Mouse (Mus musculus) 416B (cell line): ENCODE measurements at regions not wholly inside any gene's neighbourhood (a gene's known extent, or its start where the extent isn't known, plus 50 kb on each side); places are given as distances from the start of the nearest gene placed in this dataset.

ENCODE experiments used
- DNase-seq: peaks from one replicate; pipeline ENCODE4 v3.0.0; 2011; ENCODE audit warnings: low read depth

GRCm38 (mm10) chr15:63171003-63171402, 674.0 kb downstream of the Gsdmc2 start:
- no peak for DNase-seq

GRCm38 (mm10) chr15:63170171-63170570, 674.8 kb downstream of the Gsdmc2 start:
- DNase-seq, result no peak

DNA sequence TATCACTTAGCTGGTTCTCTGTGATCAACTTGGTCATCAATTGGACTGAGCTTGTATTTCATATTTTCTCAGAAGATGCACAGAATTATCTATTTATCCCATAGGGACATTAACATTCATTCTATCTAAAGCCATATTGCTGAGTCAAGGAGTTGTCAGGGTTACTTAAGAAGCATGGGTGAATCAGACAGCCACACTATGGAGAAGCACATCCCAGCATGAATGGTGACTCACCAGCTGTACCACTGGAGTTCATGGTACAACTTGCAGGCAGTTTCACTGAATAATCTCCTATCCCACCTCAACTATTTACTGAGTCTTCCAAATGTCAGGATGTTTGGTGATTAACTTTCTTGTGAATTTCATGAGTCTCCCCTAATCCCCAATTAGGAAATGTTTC, 678.6 kb downstream of the Gsdmc2 start:
- DNase-seq, result peak; percentile 76

- DNase-seq, result no peak
Measured at GRCm38 (mm10) chr15:63163550-63164279, 681.3 kb downstream of the Gsdmc2 start.

- no peak for DNase-seq
Measured at GRCm38 (mm10) chr15:63162881-63163549, 682.0 kb downstream of the Gsdmc2 start.

DNA sequence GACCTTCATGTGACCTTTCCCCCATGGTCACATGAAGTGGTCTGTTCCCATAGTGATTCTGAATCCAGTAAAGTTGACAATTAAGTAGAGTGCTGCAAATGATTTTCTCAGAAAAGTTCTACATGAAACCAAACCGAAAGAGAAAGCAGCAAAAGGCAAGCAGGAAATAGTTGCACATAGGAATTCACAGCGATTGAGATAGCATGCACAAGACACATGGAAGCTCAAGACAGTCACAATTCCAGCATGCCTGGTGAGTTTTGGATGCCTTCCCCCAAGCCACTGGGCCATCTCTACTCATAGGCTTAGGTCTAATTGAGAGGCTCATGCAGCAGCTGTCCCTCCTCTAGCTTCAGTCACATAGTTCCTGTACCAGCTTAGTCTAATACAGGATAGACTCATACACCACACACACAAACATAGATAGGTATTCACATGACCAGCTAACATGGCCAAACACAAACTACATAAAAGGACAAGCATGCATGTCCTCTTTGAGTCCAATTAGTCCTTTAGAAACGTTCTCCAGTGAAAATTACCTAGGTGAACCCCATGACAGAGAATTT, 721.8 kb downstream of the Gsdmc2 start:
- peak; percentile 15 for DNase-seq

DNA sequence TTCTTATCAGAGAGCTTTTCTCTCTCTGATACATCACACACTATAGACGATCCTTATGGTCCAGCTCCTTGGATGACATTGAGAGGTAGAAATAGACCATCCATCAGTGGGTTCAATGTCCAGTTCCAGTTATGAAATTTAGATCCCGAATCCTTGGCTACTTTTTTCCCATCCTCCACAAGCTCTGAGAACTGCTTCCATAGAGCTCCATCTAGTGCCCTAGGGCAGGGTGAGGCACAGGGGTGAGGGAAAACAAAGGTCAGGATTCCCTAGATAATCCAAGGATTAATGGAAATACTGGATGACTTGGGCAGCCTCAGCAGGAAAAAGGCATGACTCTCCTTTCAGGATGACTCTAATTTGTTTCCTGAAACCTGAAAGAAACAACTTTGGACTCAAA, 732.1 kb downstream of the Gsdmc2 start:
- no peak for DNase-seq

DNA sequence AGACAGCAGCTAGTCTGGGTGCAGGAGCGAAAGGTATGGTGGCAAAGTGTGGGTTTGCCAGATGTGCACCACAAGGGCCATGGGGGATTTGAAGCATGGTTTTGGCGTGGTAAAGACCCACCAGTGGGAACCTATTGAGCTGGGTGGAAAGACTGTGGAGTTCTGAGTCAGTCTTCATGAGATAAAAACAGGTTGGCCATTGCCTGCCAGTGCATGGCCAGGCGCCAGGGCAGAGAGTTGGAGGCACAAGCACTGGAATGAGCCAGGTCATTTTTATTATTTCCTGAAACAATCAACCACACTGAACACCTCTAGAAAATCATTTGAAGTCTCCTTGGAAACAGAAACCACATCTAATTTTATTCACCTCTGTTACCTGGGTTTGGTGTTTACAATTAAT, 744.9 kb downstream of the Gsdmc2 start:
- no peak for DNase-seq

- no peak for DNase-seq
Measured at GRCm38 (mm10) chr15:63081972-63082371, 763.0 kb downstream of the Gsdmc2 start.

- DNase-seq, result no peak
Measured at GRCm38 (mm10) chr15:63079825-63080224, 765.2 kb downstream of the Gsdmc2 start.

- DNase-seq, result no peak
Measured at GRCm38 (mm10) chr15:63071921-63072320, 773.1 kb downstream of the Gsdmc2 start.

DNA sequence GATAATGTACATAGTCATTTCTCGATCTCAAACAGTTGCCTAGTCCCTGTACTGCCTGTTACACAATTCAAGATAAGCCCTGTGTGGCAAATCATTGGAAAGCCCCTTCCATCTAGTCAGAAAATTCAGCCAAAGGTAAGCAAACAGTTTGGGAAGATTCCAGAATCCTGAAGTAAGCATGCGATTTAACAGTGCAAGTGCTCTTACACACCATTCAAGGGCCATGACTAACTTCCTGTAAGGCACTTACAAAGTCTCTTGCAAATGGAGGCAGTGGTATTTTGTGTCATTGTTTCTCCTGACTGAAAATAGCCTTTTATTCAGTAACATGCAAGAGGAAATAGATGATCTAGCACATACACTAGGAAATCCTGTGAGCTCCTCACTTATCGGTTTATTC, 777.9 kb downstream of the Gsdmc2 start:
- DNase-seq, result peak; percentile 67

DNA sequence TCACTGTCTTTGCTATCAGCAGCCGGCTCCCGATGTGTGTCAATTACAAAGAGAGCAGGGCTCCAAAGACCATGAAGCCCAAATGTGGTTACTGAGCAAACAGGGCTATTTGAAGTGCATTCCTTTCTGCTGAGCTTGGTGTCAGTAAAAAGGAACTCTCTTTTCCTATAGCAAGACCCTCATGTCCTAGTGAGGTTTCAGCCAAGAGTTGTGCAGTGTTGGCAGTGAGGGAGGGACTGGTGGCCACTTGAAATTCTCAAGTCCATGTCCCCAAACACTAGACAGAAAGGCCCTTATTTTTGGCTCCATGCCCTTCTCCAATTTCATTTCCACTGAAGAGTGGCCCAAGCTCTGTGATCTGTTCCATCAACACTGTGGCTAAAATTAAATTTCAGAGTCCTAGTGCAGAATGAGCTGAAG, 778.9 kb downstream of the Gsdmc2 start:
- DNase-seq, result peak; percentile 6

- DNase-seq, result no peak
Measured at GRCm38 (mm10) chr15:63061891-63062290, 783.1 kb downstream of the Gsdmc2 start.

DNA sequence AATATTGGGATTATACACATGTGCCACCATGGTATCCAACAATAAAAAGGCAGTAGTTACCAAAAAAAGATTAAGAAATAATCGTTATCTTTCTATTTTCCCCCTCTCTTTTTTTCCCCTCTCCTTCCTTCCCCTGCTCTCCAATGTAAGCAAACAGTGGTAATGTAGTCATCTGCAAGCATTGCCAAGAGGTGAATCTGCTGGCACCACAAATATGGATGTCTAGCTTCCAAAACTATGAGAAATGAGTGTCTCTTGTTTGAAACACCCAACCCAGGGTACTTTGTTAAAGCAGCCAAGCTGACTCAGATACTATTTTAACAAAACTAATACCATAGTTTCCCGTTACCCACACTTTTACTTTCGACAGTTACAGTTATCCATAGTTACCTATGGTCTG, 784.2 kb downstream of the Gsdmc2 start:
- DNase-seq, result no peak

- DNase-seq, result no peak
Measured at GRCm38 (mm10) chr15:63052570-63053255, 792.3 kb downstream of the Gsdmc2 start.

DNA sequence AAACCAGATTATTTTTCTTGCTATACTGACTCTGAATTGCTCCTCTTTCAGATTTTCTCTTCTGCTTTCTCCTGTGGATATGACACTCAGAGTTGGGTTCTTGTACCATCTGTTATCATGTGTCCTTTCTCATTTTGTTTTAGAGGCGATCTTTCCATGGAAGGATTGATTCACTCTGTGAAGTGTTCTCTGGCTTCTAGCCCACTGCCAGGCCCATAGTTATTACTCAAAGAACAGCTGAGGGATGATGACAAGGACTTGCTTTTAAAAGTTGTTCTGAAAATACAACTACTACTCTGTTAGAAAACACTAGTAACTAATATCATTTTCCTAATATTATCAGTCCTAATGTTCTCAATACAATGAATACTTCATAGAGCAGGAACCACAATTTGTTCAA, 794.9 kb downstream of the Gsdmc2 start:
- DNase-seq, result no peak

GRCm38 (mm10) chr15:63042367-63042766, 802.6 kb downstream of the Gsdmc2 start:
- DNase-seq, result no peak

DNA sequence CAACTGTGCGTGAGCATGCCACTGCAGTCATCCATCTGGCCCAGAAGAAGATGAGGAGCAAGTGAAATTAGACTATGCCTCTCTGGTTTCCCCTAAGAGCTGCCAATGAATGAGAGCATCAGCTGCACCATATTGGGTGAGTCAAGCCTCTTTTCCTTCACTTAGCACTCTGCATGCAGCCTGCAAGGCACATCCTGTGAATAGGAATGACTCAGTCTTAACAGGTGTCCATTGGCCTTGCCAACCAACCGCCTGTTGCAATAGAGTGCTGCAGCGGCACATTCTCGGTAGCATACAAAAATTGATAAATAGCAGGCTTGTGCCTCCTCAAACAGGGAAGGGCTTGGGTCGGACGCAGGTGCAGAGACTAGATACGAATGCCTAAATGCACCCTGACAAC, 808.7 kb downstream of the Gsdmc2 start:
- peak; percentile 22 for DNase-seq

- DNase-seq, result no peak
Measured at GRCm38 (mm10) chr15:63020826-63021225, 824.2 kb downstream of the Gsdmc2 start.

DNA sequence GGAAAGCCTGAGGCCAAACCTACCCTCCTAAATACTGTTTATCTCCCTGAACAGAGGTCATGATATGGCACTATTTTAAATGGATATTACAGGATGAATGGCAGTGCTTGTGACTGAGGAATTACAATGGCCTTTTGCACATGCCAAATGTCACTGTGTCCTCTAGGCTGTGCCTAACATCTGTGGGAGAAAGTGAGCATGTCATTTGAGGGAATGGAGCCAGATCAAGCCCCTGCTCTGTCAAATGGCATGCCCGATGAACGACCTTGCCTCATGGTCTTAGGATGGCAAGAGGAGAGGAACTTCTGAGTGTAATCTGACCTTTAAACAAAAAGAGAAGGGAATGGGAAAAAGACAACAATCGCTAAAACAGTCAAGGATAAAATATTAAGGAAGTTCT, 827.0 kb downstream of the Gsdmc2 start:
- DNase-seq, result no peak

DNA sequence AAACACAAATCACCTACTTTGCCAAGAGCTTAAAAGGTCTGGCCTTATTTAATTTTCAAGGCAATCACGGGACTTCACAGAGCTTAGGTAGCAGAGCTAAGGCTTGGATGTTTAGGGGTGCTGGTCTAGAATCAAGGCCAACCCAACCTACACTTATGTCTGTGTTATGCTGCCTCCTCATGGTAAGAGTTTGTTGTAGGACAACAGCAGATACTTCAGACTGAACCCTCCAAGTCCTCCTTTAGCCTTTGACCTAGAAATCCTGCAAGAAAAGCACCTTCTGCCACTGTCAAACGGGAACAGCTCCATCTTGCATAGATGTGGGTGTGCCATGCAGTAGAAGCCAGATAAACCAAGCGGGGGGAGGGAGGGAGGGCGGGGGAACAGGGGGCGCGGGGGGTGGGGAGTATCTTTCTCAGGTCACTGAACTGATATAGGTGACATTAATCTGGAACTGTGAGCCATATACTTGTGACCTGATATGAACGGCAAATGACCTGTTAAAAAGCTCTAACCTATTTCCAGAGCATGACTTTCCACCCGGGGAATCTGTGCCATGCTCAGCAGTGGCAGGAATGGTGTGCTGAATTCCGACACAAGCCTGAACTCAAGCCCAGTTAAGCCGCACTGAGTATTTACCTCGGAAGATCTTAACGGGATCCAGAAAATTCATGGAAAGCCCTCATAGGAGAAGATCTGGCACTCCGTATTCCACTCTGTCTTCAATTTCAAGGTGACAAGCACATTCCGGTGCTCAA, 838.3 kb downstream of the Gsdmc2 start:
- peak; percentile 73 for DNase-seq
